8 mouse cellular contexts compared by ENCODE assay signal in genomic region chr6:31637371-31638052, GRCm38 (mm10).
A peak's percentile ranks its signal among the peaks of the same experiment; 100 is the strongest.
DNase-seq lines count a peak whose midpoint lies in the region; ATAC-seq and TF ChIP-seq lines count a peak whose summit lies in the region.

No protein-coding gene starts in this region.

- H3K27me3 ChIP-seq in erythroblast, embryonic 14.5 days (ENCODE audit: control insufficient read depth): no peaks in the 10 kb centered on the region; the same call in 1 of the 2 replicates
- no peaks in the 10 kb centered on the region for H3K27me3 ChIP-seq in lung, embryonic 14.5 days (ENCODE audit: insufficient read depth, low read length)
- no peaks in the 10 kb centered on the region for H3K27me3 ChIP-seq in midbrain, embryonic 14.5 days (ENCODE audit: control insufficient read depth, insufficient read depth, low read length)

- H3K4me3 ChIP-seq in erythroblast, embryonic 14.5 days (replicated peaks): peak overlapping the region; percentile 35
- H3K4me3 ChIP-seq in lung, embryonic 14.5 days (ENCODE audit: low read depth, low read length): no peak overlapping the region
- H3K4me3 ChIP-seq in midbrain, embryonic 14.5 days (replicated peaks; ENCODE audit: low read depth, low read length): no peak overlapping the region

- no peak for ATAC-seq in erythroblast, adult 5-6 weeks (replicated peaks; ENCODE audit: low FRiP score, poor library complexity, severe bottlenecking)
- no peak for ATAC-seq in lung, embryonic 14.5 days (ENCODE audit: insufficient read depth)
- 0 out of 2 replicates have a peak, but pooled peaks have one; percentile 30 for ATAC-seq in granulocyte monocyte progenitor cell, adult 5-6 weeks (replicated peaks; ENCODE audit: poor library complexity, severe bottlenecking)
- no peak for ATAC-seq in midbrain, embryonic 14.5 days (ENCODE audit: low FRiP score, low TSS enrichment)

- peaks cover 54% of the 10 kb centered on the region for H3K4me1 ChIP-seq in erythroblast, embryonic 14.5 days (ENCODE audit: control insufficient read depth)
- H3K4me1 ChIP-seq in lung, embryonic 14.5 days (ENCODE audit: insufficient read depth): peaks cover 11% of the 10 kb centered on the region
- 0 out of 2 replicates have a peak, but pooled peaks cover 11% of the 10 kb centered on the region for H3K4me1 ChIP-seq in midbrain, embryonic 14.5 days (ENCODE audit: control insufficient read depth, insufficient read depth, low read length)

- no peak overlapping the region for H3K9ac ChIP-seq in lung, embryonic 14.5 days
- H3K9ac ChIP-seq in midbrain, embryonic 14.5 days (replicated peaks; ENCODE audit: low read length): no peak overlapping the region

- no peak overlapping the region for H3K4me2 ChIP-seq in lung, embryonic 14.5 days
- peak overlapping the region; percentile 3; the same call in 1 of the 2 replicates for H3K4me2 ChIP-seq in midbrain, embryonic 14.5 days (ENCODE audit: low read length)

- TF ChIP-seq CTCF in lung, embryonic 14.5 days (IDR thresholded peaks at IDR 0.05; ENCODE audit: low read depth): peak; percentile 43

- H3K36me3 ChIP-seq in erythroblast, embryonic 14.5 days (ENCODE audit: control insufficient read depth): no peaks in the 10 kb centered on the region
- no peaks in the 10 kb centered on the region for H3K36me3 ChIP-seq in lung, embryonic 14.5 days (ENCODE audit: insufficient read depth)
- no peaks in the 10 kb centered on the region for H3K36me3 ChIP-seq in midbrain, embryonic 14.5 days (ENCODE audit: control insufficient read depth, insufficient read depth, low read length)

- no peaks in the 10 kb centered on the region for H3K9me3 ChIP-seq in erythroblast, embryonic 14.5 days (ENCODE audit: control insufficient read depth, low read length)
- H3K9me3 ChIP-seq in lung, embryonic 14.5 days (ENCODE audit: low read depth, low read length): no peaks in the 10 kb centered on the region
- H3K9me3 ChIP-seq in midbrain, embryonic 14.5 days (ENCODE audit: control insufficient read depth, low read length): no peaks in the 10 kb centered on the region

- peak; percentile 37 for DNase-seq in lung, embryonic 14.5 days
- no peak for DNase-seq in lung, postnatal 25 days (ENCODE audit: low spot score)
- peak; percentile 49 for DNase-seq in midbrain, embryonic 14.5 days
- DNase-seq in spleen, postnatal 10 days (ENCODE audit: low spot score in 2 of 2): no peak
- no peak for DNase-seq in left cerebral cortex, adult 9 months (ENCODE audit: low spot score in 2 of 2)

- H3K27ac ChIP-seq in lung, embryonic 14.5 days (ENCODE audit: low read depth): 0 out of 2 replicates have a peak overlapping the region, but pooled peaks have one; percentile 36
- no peak overlapping the region for H3K27ac ChIP-seq in midbrain, embryonic 14.5 days (replicated peaks; ENCODE audit: low read depth, low read length)

- WGBS in lung, embryonic 14.5 days: 17% methylated on average over 16 of the region's 16 CpGs
- WGBS in midbrain, embryonic 14.5 days: 21% methylated on average over 16 of the region's 16 CpGs

Comparison
In these comparisons a context has a peak if more than half of its experiments do, and no peak if none do; other contexts are left out.
1. DNase-seq: peak in lung, embryonic 14.5 days (single experiment) and midbrain, embryonic 14.5 days (single experiment); none in lung, postnatal 25 days (single experiment), spleen, postnatal 10 days (0 of 2) and left cerebral cortex, adult 9 months (0 of 2).